Mouse (Mus musculus) heart, embryonic 13.5 days (tissue): ENCODE measurements around the gene Cfd. TPM values are rescaled to one million over a fixed set of nuclear protein-coding genes. Genes with fewer than 3 reads are reported as not detected.
A peak's percentile ranks its signal among the peaks of the same experiment; 100 is the strongest.

Source experiments
- ATAC-seq: fragments of 200-750 bp; cut with Nextera tagmentation; 2 replicates; pipeline ENCODE4 v1.8.0; 2017; ENCODE audit warnings: moderate TSS enrichment; ENCODE audit not compliant: insufficient number of reproducible peaks, low FRiP score, low TSS enrichment; ENCODE audit errors: extremely low read depth
- H3K27ac ChIP-seq: fragments of 300-500 bp; sonication (generic); replicated peaks from 2 replicates; pipeline ENCODE4 v1.5.1; 2015; ENCODE audit warnings: moderate library complexity, mild to moderate bottlenecking, inconsistent platforms
- H3K27me3 ChIP-seq: fragments of 300-500 bp; sonication (generic); replicated peaks from 2 replicates; pipeline ENCODE4 v1.6.1; 2015; ENCODE audit warnings: mild to moderate bottlenecking, inconsistent platforms
- H3K36me3 ChIP-seq: fragments of 300-500 bp; sonication (generic); 2 replicates; pipeline ENCODE4 v1.6.1; 2015; ENCODE audit warnings: mild to moderate bottlenecking, inconsistent platforms
- H3K4me1 ChIP-seq: fragments of 300-500 bp; sonication (generic); 2 replicates; pipeline ENCODE4 v1.6.1; 2015; ENCODE audit warnings: inconsistent platforms
- H3K4me2 ChIP-seq: fragments of 300-500 bp; sonication (generic); 2 replicates; pipeline ENCODE4 v1.6.1; 2015; ENCODE audit warnings: inconsistent platforms, mild to moderate bottlenecking, moderate library complexity
- H3K4me3 ChIP-seq: fragments of 300-500 bp; sonication (generic); 2 replicates; pipeline ENCODE4 v1.5.1; 2015; ENCODE audit warnings: moderate library complexity, mild to moderate bottlenecking, inconsistent platforms
- H3K9ac ChIP-seq: fragments of 300-500 bp; sonication (generic); 2 replicates; pipeline ENCODE4 v1.6.1; 2015; ENCODE audit warnings: inconsistent platforms, mild to moderate bottlenecking, moderate library complexity
- H3K9me3 ChIP-seq: fragments of 300-500 bp; sonication (generic); 2 replicates; pipeline ENCODE4 v1.6.1; 2016; ENCODE audit warnings: inconsistent platforms
- WGBS: fragments of 180-500 bp; shearing (Covaris S2); methylation state at CpG from one replicate; pipeline ENCODE4 v1.1.7; 2015; ENCODE audit warnings: mixed read lengths; 5-methylcytosine and 5-hydroxymethylcytosine counted together
- polyA plus RNA-seq: library from polyadenylated mRNA; unstranded; fragments of >200 nt; fragmentation: Nextera tagmentation; extraction: Ambion mirVana; gene quantifications from 2 replicates; pipeline ENCODE4 v1.2.1, GENCODE M21; 2015

Cfd gene
- polyA plus RNA-seq, 1 experiment from 2014 or later: not detected

- Histone ChIP-seq H3K27me3 (no peaks in the 10 kb centered on the region), H3K9me3 (no peaks in the 10 kb centered on the region), H3K4me3 (no peak within 1 kb of the TSS), H3K4me1 (peaks cover 34% of the 10 kb centered on the region), H3K27ac (no peak within 1 kb of the TSS), H3K9ac (peak within 1 kb of the TSS; percentile 4; the same call in 1 of the 2 replicates), H3K36me3 (peaks cover 50% of the 10 kb centered on the region), H3K4me2 (no peak within 1 kb of the TSS)
- 95% methylated on average over 4 of the region's 4 CpGs for whole genome bisulfite sequencing
- no peak for ATAC-seq
Observed at GRCm38 (mm10) chr10:79910556-79910955, 19.9 kb downstream of the Cfd start, which contains the start of gene Gm26602. TSS of gene Gm26602 (plus strand) at chr10:79910856.

DNA sequence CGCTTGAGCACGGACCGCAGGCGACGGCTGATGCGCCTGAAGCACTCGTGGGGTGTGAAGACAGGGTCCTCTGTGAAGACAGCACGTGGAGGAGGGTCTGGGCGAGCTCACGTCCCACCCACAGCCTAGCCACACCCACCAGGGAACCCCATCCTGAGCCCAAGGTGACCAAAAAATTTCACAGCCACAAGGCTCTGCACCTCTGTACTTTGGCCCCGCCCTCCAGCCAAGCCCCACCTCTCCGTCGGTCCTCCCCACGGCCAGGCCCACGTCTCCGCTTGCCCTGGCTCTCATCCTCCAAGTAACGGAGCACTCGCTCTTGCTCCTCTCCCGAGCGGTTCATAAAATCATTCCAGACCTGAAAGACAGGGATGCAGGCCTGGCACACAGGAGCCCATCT is 21.8 kb downstream of the Cfd start:
- 64% methylated on average over 20 of the region's 20 CpGs for WGBS
- peaks cover 44% of the 10 kb centered on the region for H3K4me1 ChIP-seq
- H3K4me2 ChIP-seq: no peak overlapping the region
- peaks cover 32% of the 10 kb centered on the region for H3K36me3 ChIP-seq
- H3K4me3 ChIP-seq: no peak overlapping the region
- ATAC-seq: no peak
- no peaks in the 10 kb centered on the region for H3K9me3 ChIP-seq
- peaks cover 2% of the 10 kb centered on the region for H3K27me3 ChIP-seq
- no peak overlapping the region for H3K27ac ChIP-seq
- H3K9ac ChIP-seq: no peak overlapping the region; the same call in 1 of the 2 replicates

DNA sequence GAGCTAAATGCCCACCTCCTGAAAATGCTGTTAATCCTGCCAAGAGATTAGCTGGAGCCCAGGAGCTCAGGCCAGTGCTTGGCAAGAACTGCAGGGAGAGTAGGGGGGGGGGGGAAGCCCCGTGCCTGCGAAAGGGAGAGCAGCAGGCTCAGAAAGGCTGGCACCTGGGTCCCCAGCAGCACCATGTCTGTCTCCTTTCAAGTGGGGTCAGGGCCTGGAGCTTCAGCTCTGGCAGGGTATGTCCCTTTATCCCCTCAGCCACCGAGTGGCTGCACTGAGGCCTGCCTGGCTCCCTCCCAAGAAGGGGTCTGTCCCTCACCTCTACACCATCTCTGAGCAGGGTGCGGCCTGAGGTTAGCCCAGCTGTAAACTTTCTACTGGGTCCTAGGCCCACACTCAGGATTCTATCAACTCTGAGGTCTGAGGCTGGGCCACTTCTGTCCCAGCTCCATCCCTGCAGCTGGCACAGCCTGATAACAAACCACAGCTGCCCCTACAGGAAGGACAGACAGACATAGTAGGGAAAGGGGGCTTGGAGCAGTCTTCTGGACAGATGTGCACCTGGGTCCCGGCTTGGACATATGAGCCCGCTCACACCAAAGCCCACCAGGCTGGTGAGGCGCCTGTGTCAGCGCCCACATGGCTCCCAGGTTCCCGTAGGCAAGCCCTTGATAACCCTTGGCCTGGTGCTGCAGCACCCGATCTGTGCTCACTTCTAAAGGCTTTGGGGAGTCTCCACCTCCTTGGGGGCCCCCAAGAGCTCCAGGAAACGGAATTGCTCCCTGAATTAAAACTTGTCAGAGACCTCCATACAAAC is 23.7 kb downstream of the Cfd start:
- peak overlapping the region; percentile 86; the same call in 1 of the 2 replicates for H3K4me2 ChIP-seq
- H3K9me3 ChIP-seq: no peaks in the 10 kb centered on the region
- peaks cover 50% of the 10 kb centered on the region for H3K4me1 ChIP-seq
- WGBS: 57% methylated on average over 11 of the region's 11 CpGs
- ATAC-seq: no peak
- H3K27ac ChIP-seq: no peak overlapping the region
- peaks cover 21% of the 10 kb centered on the region for H3K27me3 ChIP-seq
- H3K4me3 ChIP-seq: 0 out of 2 replicates have a peak overlapping the region, but pooled peaks have one; percentile 6
- peak overlapping the region; percentile 58 for H3K9ac ChIP-seq
- H3K36me3 ChIP-seq: peaks cover 32% of the 10 kb centered on the region

DNA sequence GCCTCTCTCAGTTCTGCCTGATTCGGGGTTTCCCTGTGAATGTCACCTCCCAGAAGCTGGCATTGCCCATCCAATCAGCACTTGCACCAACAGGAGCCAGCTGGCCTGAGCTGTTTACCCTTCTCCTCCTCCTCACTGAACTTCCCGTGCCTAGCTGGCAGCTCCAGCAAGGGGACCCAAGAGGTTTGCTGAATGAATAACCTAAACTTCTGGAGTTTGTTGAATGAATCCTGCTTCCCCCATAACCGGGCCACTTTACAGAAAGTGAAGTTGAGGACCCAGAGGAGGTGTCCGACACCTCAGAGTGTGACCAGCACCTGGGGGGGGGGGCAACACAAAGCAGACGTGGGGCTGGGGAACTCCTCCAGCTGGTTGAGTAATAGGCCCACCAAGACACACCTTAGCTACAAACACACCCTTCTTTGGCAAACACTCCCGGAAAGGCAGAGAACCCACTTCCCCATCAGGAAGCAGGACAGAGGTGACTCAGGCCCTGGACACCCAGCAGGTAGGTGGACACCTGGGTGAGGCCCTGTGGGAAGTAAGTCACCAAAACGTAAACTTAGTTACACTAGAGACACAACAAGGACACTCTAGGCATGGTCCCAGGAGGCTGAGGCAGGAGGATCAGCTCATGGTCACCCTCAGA is 24.4 kb downstream of the Cfd start:
- Histone ChIP-seq H3K36me3 (peaks cover 32% of the 10 kb centered on the region), H3K9ac (peak overlapping the region; percentile 58), H3K4me2 (peak overlapping the region; percentile 86), H3K4me3 (0 out of 2 replicates have a peak overlapping the region, but pooled peaks have one; percentile 6), H3K9me3 (no peaks in the 10 kb centered on the region), H3K4me1 (peaks cover 48% of the 10 kb centered on the region), H3K27me3 (peaks cover 28% of the 10 kb centered on the region), H3K27ac (no peak overlapping the region)
- no peak for ATAC-seq
- 68% methylated on average over 7 of the region's 7 CpGs for WGBS

GRCm38 (mm10) chr10:79916081-79916480 is 25.4 kb downstream of the Cfd start:
- WGBS: 11% methylated on average over 8 of the region's 8 CpGs
- peaks cover 24% of the 10 kb centered on the region for H3K36me3 ChIP-seq
- H3K4me3 ChIP-seq: peak overlapping the region; percentile 67
- peaks cover 55% of the 10 kb centered on the region for H3K4me1 ChIP-seq
- peak overlapping the region; percentile 94 for H3K9ac ChIP-seq
- no peak for ATAC-seq
- H3K27ac ChIP-seq: peak overlapping the region; percentile 54; the same call in 1 of the 2 replicates
- H3K27me3 ChIP-seq: peaks cover 39% of the 10 kb centered on the region
- H3K4me2 ChIP-seq: peak overlapping the region; percentile 86
- no peaks in the 10 kb centered on the region for H3K9me3 ChIP-seq

DNA sequence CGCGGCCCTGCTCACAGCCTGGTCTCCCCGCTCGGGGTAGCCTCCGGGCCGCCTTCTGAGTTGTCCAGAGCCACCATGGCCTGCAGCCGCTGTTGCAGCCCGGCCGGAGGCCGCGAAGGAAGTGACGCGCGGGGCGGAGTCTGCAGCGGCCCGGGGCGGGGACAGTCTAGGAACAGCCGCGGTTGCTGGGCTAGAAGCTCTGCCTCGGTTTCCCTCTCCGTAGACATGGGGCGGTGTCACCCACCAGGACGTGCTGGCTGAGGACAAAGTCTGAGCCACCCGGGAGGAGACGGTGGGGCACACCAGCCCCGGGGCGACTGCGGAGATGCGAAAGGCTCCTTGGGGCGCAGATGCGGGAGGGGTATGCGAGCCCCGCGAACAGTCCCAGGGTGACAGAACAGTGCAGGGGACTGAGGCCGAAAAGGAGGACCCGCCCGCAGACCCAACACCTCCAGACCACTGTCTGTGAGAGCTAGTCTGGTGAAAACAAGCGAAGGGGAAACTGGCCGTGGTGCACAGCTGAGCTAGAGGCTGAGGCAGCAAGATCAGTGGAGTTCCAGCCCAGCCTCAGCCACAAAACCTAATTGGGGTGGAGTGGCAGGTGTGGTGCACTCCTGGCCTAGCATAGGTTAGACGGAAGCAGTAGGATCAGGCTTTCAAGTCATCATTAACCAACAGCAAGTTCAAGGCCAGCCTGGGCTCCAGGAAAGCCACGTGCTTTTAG is 26.3 kb downstream of the Cfd start, which contains the start of gene Kiss1r:
Gene Kiss1r (plus strand): TSS at position 164 of the 724 bp plus-strand sequence.
- peak within 1 kb of the TSS; percentile 54 for H3K27ac ChIP-seq
- peaks cover 63% of the 10 kb centered on the region for H3K4me1 ChIP-seq
- peaks cover 15% of the 10 kb centered on the region for H3K36me3 ChIP-seq
- H3K27me3 ChIP-seq: peaks cover 47% of the 10 kb centered on the region
- peak within 1 kb of the TSS; percentile 94 for H3K9ac ChIP-seq
- H3K4me3 ChIP-seq: peak within 1 kb of the TSS; percentile 67
- 2% methylated on average over 42 of the region's 42 CpGs for WGBS
- peak; percentile 66 for ATAC-seq
- peak within 1 kb of the TSS; percentile 86 for H3K4me2 ChIP-seq
- H3K9me3 ChIP-seq: no peaks in the 10 kb centered on the region

DNA sequence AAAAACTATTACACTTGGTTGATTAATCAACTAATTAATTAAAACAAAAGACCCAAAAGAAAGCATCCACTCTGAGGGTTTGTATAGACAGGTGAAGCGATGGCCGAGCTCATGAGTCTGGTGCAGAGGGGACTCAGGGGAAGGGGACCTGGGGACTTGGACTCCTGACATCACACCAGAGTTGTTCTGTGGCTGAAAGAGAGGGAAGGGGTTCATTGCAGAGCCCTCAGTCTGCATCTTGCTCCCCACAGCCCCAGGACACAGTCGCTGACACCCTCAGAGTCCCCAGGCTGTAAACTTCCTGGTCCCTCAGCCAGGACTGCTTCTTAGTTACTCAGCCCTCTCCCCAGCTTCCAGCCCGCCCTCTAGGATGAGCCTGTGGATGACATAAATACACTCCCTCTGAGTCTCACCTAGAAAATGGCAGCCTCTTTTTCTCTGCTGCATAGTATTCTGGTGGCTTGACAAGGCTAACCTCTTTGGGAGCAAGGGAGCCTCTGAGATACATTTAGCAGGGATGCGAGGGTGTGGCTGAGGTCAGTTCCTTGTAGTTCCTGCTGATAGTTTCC is 27.0 kb downstream of the Cfd start:
- Histone ChIP-seq H3K36me3 (peaks cover 9% of the 10 kb centered on the region), H3K9ac (peak overlapping the region; percentile 94), H3K4me3 (peak overlapping the region; percentile 67), H3K9me3 (no peaks in the 10 kb centered on the region), H3K27me3 (peaks cover 54% of the 10 kb centered on the region), H3K4me2 (peak overlapping the region; percentile 86), H3K4me1 (peaks cover 63% of the 10 kb centered on the region), H3K27ac (no peak overlapping the region)
- whole genome bisulfite sequencing: 59% methylated on average over 5 of the region's 5 CpGs
- ATAC-seq: no peak

GRCm38 (mm10) chr10:79918231-79919078 is 27.8 kb downstream of the Cfd start:
- 7% methylated on average over 35 of the region's 35 CpGs for WGBS
- peaks cover 62% of the 10 kb centered on the region for H3K27me3 ChIP-seq
- no peak overlapping the region for H3K27ac ChIP-seq
- no peaks in the 10 kb centered on the region for H3K9me3 ChIP-seq
- H3K4me1 ChIP-seq: peaks cover 63% of the 10 kb centered on the region
- no peak for ATAC-seq
- H3K36me3 ChIP-seq: peaks cover under 1% of the 10 kb centered on the region; the same call in 1 of the 2 replicates
- H3K9ac ChIP-seq: peak overlapping the region; percentile 60
- H3K4me3 ChIP-seq: peak overlapping the region; percentile 67
- peak overlapping the region; percentile 60 for H3K4me2 ChIP-seq

- Histone ChIP-seq H3K27ac (no peak overlapping the region), H3K4me3 (peak overlapping the region; percentile 67), H3K36me3 (no peaks in the 10 kb centered on the region), H3K27me3 (peaks cover 70% of the 10 kb centered on the region), H3K4me1 (peaks cover 55% of the 10 kb centered on the region), H3K9ac (peak overlapping the region; percentile 26; the same call in 1 of the 2 replicates), H3K9me3 (no peaks in the 10 kb centered on the region), H3K4me2 (peak overlapping the region; percentile 60)
- ATAC-seq: no peak
- 4% methylated on average over 21 of the region's 21 CpGs for WGBS
Observed at GRCm38 (mm10) chr10:79919251-79919849, 28.7 kb downstream of the Cfd start.
